Mouse (Mus musculus) small intestine, adult 2 months (tissue): ENCODE results near the gene Sipa1l3.

Experiments
- CTCF ChIP-seq: fragments of 200-500 bp; IDR thresholded peaks from 2 replicates; pipeline ENCODE4 v1.5.1; 2012; ENCODE audit warnings: low read depth, mild to moderate bottlenecking, control low read depth, inconsistent platforms, low read length, moderate library complexity, mixed read lengths; ENCODE audit not compliant: insufficient replicate concordance, insufficient read length; ENCODE audit errors: extremely low read depth
- POLR2A ChIP-seq: fragments of 200-500 bp; IDR thresholded peaks from 2 replicates; pipeline ENCODE4 v1.6.1; 2012; ENCODE audit warnings: low read depth, mild to moderate bottlenecking, control low read depth, inconsistent platforms, low read length, moderate library complexity

DNA sequence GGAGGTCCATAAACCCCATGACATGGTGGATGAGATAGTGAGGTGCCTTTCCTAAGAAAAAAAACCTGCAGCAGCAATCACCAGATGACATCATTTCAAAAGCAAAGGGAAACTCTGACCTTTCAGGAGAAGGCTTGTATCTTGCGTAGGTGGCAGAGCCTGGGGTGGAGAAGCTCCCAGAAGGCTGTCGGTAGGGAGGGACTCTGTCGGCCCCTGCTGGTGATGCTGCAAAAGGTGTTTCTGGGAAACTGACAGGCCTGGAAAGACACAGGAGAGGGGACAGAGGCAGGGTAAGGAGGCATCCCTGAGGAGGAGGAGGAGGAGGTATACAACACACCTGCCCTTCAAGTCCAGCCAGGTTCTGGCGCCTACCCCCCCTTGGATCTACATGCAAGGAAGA lies 154.4 kb downstream of the Sipa1l3 start:
- TF ChIP-seq CTCF (0 out of 2 replicates have a peak, but pooled peaks have one; percentile 21), POLR2A (no peak)
